Comparison of ENCODE assay signal across 8 mouse cellular contexts in genomic region chr1:58585373-58586170, GRCm38 (mm10). TPM values are rescaled to one million over a fixed set of nuclear protein-coding genes. Genes with fewer than 3 reads are reported as not detected.
DNase-seq lines count a peak whose midpoint lies in the region; ATAC-seq and TF ChIP-seq lines count a peak whose summit lies in the region.

No protein-coding gene starts in this region.

- H3K27me3 ChIP-seq in erythroblast, embryonic 14.5 days (ENCODE audit: control insufficient read depth) = no peaks in the 10 kb centered on the region
- no peaks in the 10 kb centered on the region for H3K27me3 ChIP-seq in intestine, embryonic 16.5 days (replicated peaks; ENCODE audit: control insufficient read depth, insufficient read depth, low read length)
- no peaks in the 10 kb centered on the region for H3K27me3 ChIP-seq in lung, postnatal 0 days (replicated peaks; ENCODE audit: insufficient read depth, low read length)

- 4% methylated on average over 35 of the region's 36 CpGs for WGBS in intestine, embryonic 16.5 days
- WGBS in lung, postnatal 0 days = 3% methylated on average over 33 of the region's 36 CpGs

- ATAC-seq in intestine, embryonic 16.5 days = peak; percentile 77
- ATAC-seq in lung, postnatal 0 days = peak; percentile 56

- TF ChIP-seq CTCF in lung, postnatal 0 days (IDR thresholded peaks at IDR 0.05) = no peak

- H3K4me2 ChIP-seq in intestine, embryonic 16.5 days (ENCODE audit: low read depth, low read length) = peak overlapping the region; percentile 88
- peak overlapping the region; percentile 87 for H3K4me2 ChIP-seq in lung, postnatal 0 days (replicated peaks; ENCODE audit: low read depth, low read length)

- no peaks in the 10 kb centered on the region for H3K9me3 ChIP-seq in erythroblast, embryonic 14.5 days (ENCODE audit: control insufficient read depth, low read length)
- H3K9me3 ChIP-seq in intestine, embryonic 16.5 days (ENCODE audit: control insufficient read depth, low read length) = no peaks in the 10 kb centered on the region
- H3K9me3 ChIP-seq in lung, postnatal 0 days (ENCODE audit: low read length) = no peaks in the 10 kb centered on the region

- H3K4me1 ChIP-seq in erythroblast, embryonic 14.5 days (ENCODE audit: control insufficient read depth) = peaks cover 21% of the 10 kb centered on the region
- peaks cover 7% of the 10 kb centered on the region; the same call in 1 of the 2 replicates for H3K4me1 ChIP-seq in intestine, embryonic 16.5 days (ENCODE audit: control insufficient read depth, insufficient read depth, low read length)
- H3K4me1 ChIP-seq in lung, postnatal 0 days (ENCODE audit: insufficient read depth, low read depth, low read length) = 0 out of 2 replicates have a peak, but pooled peaks cover 4% of the 10 kb centered on the region

- no peaks in the 10 kb centered on the region; the same call in 1 of the 2 replicates for H3K36me3 ChIP-seq in erythroblast, embryonic 14.5 days (ENCODE audit: control insufficient read depth)
- no peaks in the 10 kb centered on the region for H3K36me3 ChIP-seq in intestine, embryonic 16.5 days (ENCODE audit: control insufficient read depth, insufficient read depth, low read length)
- H3K36me3 ChIP-seq in lung, postnatal 0 days (ENCODE audit: insufficient read depth, low read length) = no peaks in the 10 kb centered on the region

- H3K27ac ChIP-seq in intestine, embryonic 16.5 days (ENCODE audit: low read length) = peak overlapping the region; percentile 68
- peak overlapping the region; percentile 78 for H3K27ac ChIP-seq in lung, postnatal 0 days (ENCODE audit: low read length)

- H3K9ac ChIP-seq in intestine, embryonic 16.5 days (ENCODE audit: low read depth, low read length) = peak overlapping the region; percentile 95
- peak overlapping the region; percentile 80 for H3K9ac ChIP-seq in lung, postnatal 0 days (replicated peaks; ENCODE audit: low read depth)

- peak overlapping the region; percentile 99 for H3K4me3 ChIP-seq in erythroblast, embryonic 14.5 days (replicated peaks)
- H3K4me3 ChIP-seq in intestine, embryonic 16.5 days (ENCODE audit: low read length) = peak overlapping the region; percentile 83
- peak overlapping the region; percentile 59 for H3K4me3 ChIP-seq in lung, postnatal 0 days (ENCODE audit: low read depth, low read length)

- TF ChIP-seq EP300 in lung, postnatal 0 days (IDR thresholded peaks at IDR 0.05) = no peak

- peak; percentile 25 for DNase-seq in adrenal gland, postnatal 14 days
- no peak for DNase-seq in adrenal gland, postnatal 4 days (ENCODE audit: low spot score in 2 of 2)
- peak; percentile 2 for DNase-seq in retina, postnatal 1 day
- no peak for DNase-seq in retina, embryonic 14.5 days (ENCODE audit: low spot score)
- DNase-seq in lung, postnatal 0 days (ENCODE audit: low spot score) = peak; percentile 23
- DNase-seq in spleen, postnatal 10 days (ENCODE audit: low spot score in 2 of 2) = peak; percentile 45 to 51

RNA-seq across cellular contexts. Expression of gene Fam126b, which starts 0.6 kb away (rescaled TPM):
- total RNA-seq in adrenal gland, postnatal 14 days (2021) = 51.3 and 53.5 TPM in 2 replicates
- total RNA-seq in adrenal gland, postnatal 4 days (2021) = 10 to 100 TPM; 24.3 to 27.7 TPM
- polyA plus RNA-seq in erythroblast, embryonic 14.5 days (2012) = 0.03 TPM in 2 replicates
- 7.0 and 9.6 TPM in 2 replicates for polyA plus RNA-seq in intestine, embryonic 16.5 days (2015; fragmentation: Nextera tagmentation; extraction: Ambion mirVana)
- polyA plus RNA-seq in lung, postnatal 0 days (2015; fragmentation: Nextera tagmentation; extraction: Ambion mirVana) = 6.6 and 7.8 TPM in 2 replicates

RNA-seq across cellular contexts. Expression of gene Ndufb3, which starts 0.6 kb away (rescaled TPM):
- 224 and 254 TPM in 2 replicates for total RNA-seq in adrenal gland, postnatal 14 days (2021)
- 100 to 1,000 TPM; 101 to 118 TPM for total RNA-seq in adrenal gland, postnatal 4 days (2021)
- 0.62 and 1.2 TPM in 2 replicates for polyA plus RNA-seq in erythroblast, embryonic 14.5 days (2012)
- polyA plus RNA-seq in intestine, embryonic 16.5 days (2015; fragmentation: Nextera tagmentation; extraction: Ambion mirVana) = 197 and 198 TPM in 2 replicates
- polyA plus RNA-seq in lung, postnatal 0 days (2015; fragmentation: Nextera tagmentation; extraction: Ambion mirVana) = 162 and 163 TPM in 2 replicates

Comparison
In these comparisons a context has a peak if more than half of its experiments do, and no peak if none do; other contexts are left out.
1. DNase-seq: peak in adrenal gland, postnatal 14 days (single experiment), retina, postnatal 1 day (single experiment), lung, postnatal 0 days (single experiment) and spleen, postnatal 10 days (2 of 2); none in adrenal gland, postnatal 4 days (0 of 2) and retina, embryonic 14.5 days (single experiment).
2. RNA of gene Ndufb3, which starts 0.6 kb away (polyA plus RNA-seq): 197 to 198 TPM in intestine, embryonic 16.5 days and 162 to 163 TPM in lung, postnatal 0 days; 0.62 to 1.2 TPM in erythroblast, embryonic 14.5 days; every median in the first group is over 10 times any median in the second.
3. Peak in every context shown above with its lines, with median percentiles within 50 percentile points of each other: H3K4me3 ChIP-seq.